ENCODE assay signal across 12 mouse cellular contexts in genomic region chr6:93957172-93957571, GRCm38 (mm10).
A peak's percentile ranks its signal among the peaks of the same experiment; 100 is the strongest.
DNase-seq lines count a peak whose midpoint lies in the region; ATAC-seq lines count a peak whose summit lies in the region.
"Had no signal": no experiment of that assay in that cellular context is flagged by ENCODE, and none has a peak within 500 bp of the region (broad histone marks: within the 10 kb centered on the region; RNA-seq: fewer than 3 reads in every experiment).

No protein-coding gene starts in this region.

- no peak overlapping the region for H3K4me2 ChIP-seq in hindbrain, embryonic 16.5 days (ENCODE audit: low read length)
- H3K4me2 ChIP-seq: lung, embryonic 15.5 days had no signal

- no peak overlapping the region for H3K9ac ChIP-seq in hindbrain, embryonic 16.5 days (ENCODE audit: low read depth, low read length)
- H3K9ac ChIP-seq: lung, embryonic 15.5 days had no signal

- H3K9me3 ChIP-seq in heart, embryonic 10.5 days = no peaks in the 10 kb centered on the region
- H3K9me3 ChIP-seq in hindbrain, embryonic 16.5 days (ENCODE audit: control insufficient read depth, low read length) = no peaks in the 10 kb centered on the region
- H3K9me3 ChIP-seq: lung, embryonic 15.5 days had no signal

- peak; percentile 8 for DNase-seq in heart, postnatal 4 days
- no peak for DNase-seq in heart, embryonic 10.5 days (ENCODE audit: low spot score)
- DNase-seq in MN1 (ENCODE audit: low spot score) = peak; percentile 55
- DNase-seq in brain, adult 2 months (ENCODE audit: low read depth, low spot score) = peak; percentile 82
- DNase-seq in kidney, adult 11 months = no peak
- DNase-seq in kidney, postnatal 10 days = no peak
- DNase-seq in kidney, adult 9 months = no peak
- DNase-seq: cerebellum, adult 11 months; kidney, postnatal 25 days; left cerebral cortex, postnatal 4 days had no signal

- 88% methylated on average over 2 of the region's 2 CpGs for WGBS in heart, embryonic 10.5 days
- 30% methylated on average over 2 of the region's 2 CpGs for WGBS in hindbrain, embryonic 16.5 days

- no peak overlapping the region for H3K27ac ChIP-seq in heart, embryonic 10.5 days
- no peak overlapping the region for H3K27ac ChIP-seq in hindbrain, embryonic 16.5 days (ENCODE audit: low read depth, low read length)
- H3K27ac ChIP-seq: lung, embryonic 15.5 days had no signal

- 0 out of 2 replicates have a peak, but pooled peaks have one; percentile 54 for ATAC-seq in hindbrain, embryonic 16.5 days

- peaks cover 23% of the 10 kb centered on the region for H3K4me1 ChIP-seq in heart, embryonic 10.5 days
- peaks cover 5% of the 10 kb centered on the region; the same call in 1 of the 2 replicates for H3K4me1 ChIP-seq in hindbrain, embryonic 16.5 days (ENCODE audit: control insufficient read depth, insufficient read depth, low read depth, low read length)
- H3K4me1 ChIP-seq: lung, embryonic 15.5 days had no signal

- no peaks in the 10 kb centered on the region for H3K36me3 ChIP-seq in heart, embryonic 10.5 days
- no peaks in the 10 kb centered on the region for H3K36me3 ChIP-seq in hindbrain, embryonic 16.5 days (ENCODE audit: control insufficient read depth, insufficient read depth, low read length)
- H3K36me3 ChIP-seq: lung, embryonic 15.5 days had no signal

- H3K27me3 ChIP-seq in heart, embryonic 10.5 days (ENCODE audit: insufficient read depth, poor library complexity, severe bottlenecking) = no peaks in the 10 kb centered on the region
- no peaks in the 10 kb centered on the region for H3K27me3 ChIP-seq in hindbrain, embryonic 16.5 days (replicated peaks; ENCODE audit: control insufficient read depth, insufficient read depth, low read length)
- H3K27me3 ChIP-seq: lung, embryonic 15.5 days had no signal

- no peak overlapping the region for H3K4me3 ChIP-seq in heart, embryonic 10.5 days
- H3K4me3 ChIP-seq in hindbrain, embryonic 16.5 days (ENCODE audit: low read length) = no peak overlapping the region
- H3K4me3 ChIP-seq: lung, embryonic 15.5 days had no signal

Comparison
In these comparisons a context has a peak if more than half of its experiments do, and no peak if none do; other contexts are left out.
1. DNase-seq: peak in heart, postnatal 4 days (single experiment), MN1 (single experiment) and brain, adult 2 months (single experiment); none in heart, embryonic 10.5 days (single experiment), kidney, adult 11 months (single experiment), kidney, postnatal 10 days (single experiment) and kidney, adult 9 months (single experiment).